Mouse (Mus musculus): Measurements from ENCODE around the gene Kcnn3.
A peak's percentile ranks its signal among the peaks of the same experiment; 100 is the strongest.

Gene Kcnn3

GRCm38 (mm10) chr3:89519894-89520293 is at the start of gene Kcnn3:
TSS of gene Kcnn3 (plus strand) at chr3:89520164.
- peak; percentile 89 to 94 for DNase-seq

DNA sequence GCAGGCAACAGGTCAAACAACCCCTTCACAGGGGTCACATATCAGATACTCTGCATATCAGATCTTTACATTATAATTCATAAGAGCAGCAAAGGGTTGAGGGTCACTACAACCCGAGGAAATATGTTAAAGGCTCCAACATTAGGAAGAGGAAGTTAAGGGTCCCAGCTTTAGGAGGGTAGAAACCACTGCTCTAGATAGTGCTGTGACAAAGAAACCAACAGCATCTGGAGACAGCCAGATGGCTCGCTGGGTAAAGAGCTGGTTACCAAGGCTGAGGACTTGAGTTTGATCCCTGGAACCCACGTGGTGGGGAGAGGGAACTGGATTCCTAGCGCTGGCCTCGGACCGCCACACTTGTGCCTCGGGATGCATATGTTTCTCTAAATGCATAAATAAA is 47.7 kb upstream of the Kcnn3 start:
- DNase-seq: no peak

DNA sequence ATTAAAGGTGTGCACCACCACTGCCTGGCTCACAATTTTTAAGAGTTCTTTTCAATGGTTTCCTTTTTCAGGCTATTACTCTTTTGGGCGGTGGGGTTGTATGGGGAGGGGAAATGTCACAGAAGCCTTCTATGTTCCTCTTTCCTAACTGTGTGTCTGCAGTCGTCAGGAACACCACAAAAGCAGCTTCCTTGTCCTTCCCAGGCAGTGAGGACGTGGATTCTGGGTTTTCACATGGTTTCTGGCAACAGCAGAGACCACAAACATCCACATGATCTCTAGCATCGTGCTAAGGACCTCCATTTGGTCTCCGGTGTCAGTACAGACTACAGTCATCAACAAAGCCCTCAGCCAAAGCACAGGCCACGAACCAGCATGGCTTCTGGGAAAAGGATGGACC is 46.1 kb upstream of the Kcnn3 start:
- no peak for DNase-seq

- DNase-seq: no peak
Measured at GRCm38 (mm10) chr3:89479055-89479454, 40.9 kb upstream of the Kcnn3 start.

DNA sequence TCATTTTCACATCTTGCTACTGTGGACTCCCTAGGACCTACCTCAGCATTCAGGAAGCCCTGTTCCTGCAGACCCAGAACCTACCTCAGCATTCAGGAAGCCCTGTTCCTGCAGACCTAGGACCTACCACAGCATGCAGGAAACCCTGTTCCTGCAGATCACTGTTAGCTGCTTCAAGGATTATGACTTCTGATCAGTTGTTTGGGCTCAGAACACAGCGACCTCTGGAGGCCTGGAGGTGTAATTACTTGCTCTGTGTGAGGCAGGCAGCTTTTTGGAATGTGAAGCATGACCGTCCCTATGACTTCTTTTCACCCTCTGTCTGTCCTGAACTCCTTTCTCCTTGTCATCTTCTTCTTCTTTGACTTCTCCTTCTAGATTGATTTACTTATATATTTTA is 38.5 kb upstream of the Kcnn3 start:
- DNase-seq: no peak

DNA sequence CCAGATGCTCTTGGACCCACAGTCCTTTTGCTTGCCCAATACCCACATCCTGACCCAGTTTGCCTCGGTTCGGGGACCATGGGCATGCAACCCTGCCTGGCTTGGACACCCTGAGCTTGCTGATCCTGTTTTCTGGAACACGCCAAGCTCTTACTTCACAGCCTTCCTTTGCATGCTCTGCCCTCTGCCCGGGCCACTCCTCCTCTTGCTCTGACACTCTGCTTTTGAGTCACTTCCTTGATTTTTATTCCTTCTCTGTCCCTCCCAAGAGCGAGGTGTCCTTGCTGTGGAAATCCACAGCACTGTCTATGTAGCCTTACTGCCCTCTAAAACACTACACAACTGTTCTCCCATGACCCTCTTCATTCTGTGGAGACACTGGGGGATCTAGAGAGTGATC is 37.7 kb upstream of the Kcnn3 start:
- DNase-seq: no peak

DNA sequence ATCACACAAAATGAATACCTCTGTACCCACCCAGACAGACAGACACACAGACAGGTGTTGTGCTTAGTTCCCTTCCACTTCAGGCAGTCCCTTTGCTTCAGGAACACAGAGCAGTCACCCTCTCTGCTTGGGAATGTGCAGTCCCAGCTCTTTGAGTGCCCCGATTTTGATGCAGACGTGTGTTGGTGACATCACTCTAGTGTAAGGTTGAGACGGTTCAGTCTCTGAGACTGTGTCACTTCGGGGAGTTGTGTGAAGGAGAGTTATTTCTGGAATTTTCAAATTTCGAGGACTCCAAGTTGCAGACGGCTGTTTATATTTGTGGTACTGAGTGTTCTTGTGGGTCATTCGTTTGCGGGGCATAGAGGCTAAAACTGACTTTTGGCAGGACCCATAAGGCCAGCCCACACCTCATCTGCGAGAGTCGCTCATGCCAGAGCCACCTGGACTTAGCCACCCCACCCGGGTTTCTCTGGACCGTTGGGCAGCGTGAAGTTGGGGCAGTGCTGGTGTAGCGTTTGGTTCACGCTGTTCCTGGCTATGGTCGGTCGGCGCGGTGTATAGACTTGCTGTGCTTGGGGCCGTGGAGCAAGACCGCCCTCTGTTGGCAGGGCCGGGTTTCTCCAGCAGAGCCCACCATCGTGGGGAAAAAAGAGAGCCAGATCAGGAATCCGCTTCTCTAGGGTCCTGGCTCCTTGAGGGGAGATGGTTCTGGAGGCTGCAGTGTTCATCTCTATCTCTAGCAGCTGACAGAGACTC is 35.0 kb upstream of the Kcnn3 start:
- DNase-seq: peak; percentile 82 to 86

GRCm38 (mm10) chr3:89486111-89486510 is 33.9 kb upstream of the Kcnn3 start:
- peak; percentile 37 to 42 for DNase-seq

DNA sequence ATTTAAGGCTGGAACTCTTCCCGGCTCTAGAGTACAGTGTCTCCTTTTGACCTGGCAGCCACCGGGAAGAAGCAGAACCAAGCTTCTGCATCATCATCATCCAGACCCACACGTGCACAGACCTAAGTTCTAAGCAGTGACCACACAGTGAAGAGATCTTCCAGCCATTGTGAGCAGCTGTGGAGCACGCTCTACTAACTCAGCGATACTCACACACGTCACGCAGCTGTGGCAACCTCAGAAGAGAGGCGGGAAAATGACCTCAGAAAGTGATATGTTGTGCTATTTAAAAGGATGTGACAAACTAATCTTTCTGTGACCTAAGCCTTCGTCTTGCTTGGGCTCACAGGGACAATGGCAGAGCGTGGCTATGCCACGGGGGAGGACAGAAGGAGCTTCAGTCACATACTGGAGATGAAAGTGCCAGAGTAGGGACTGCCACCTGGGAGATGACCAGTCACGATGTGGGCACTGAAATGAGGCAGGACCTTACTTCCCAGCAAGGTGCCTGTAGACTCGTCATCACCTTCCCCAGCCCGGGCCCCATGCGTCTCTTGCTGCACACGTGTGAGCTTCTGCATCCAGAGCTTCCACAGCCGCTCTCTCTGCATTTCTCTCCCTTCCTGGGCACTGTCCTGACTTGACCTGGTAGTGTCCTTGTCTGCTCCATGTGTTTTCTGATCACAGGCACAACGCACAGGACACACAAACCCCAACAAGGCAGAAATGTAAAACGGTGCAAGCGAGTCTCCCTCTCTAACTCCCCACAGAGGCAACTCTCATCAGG is 32.9 kb upstream of the Kcnn3 start:
- no peak for DNase-seq

GRCm38 (mm10) chr3:89490790-89491189 is 29.2 kb upstream of the Kcnn3 start:
- DNase-seq: no peak

DNA sequence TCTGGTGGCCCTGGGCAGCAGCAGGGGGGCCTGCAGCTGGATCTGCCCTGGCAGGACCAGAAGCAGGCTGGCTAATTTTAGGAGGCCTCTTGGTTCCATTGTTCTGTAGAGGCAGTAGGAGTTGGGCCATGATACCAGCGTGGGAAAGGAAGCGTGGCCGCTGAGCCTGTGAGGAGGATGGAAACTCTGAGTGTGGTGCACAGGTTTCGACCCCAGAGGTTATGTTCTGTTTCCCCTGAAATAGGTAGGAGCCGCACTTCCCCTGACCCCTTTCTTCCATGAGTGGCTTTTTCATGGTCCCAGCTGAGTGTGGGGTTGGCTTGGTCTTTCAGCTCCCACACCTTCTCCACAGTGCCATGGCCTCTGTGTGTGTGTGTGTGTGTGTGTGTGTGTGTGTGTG is 28.4 kb upstream of the Kcnn3 start:
- no peak for DNase-seq

DNA sequence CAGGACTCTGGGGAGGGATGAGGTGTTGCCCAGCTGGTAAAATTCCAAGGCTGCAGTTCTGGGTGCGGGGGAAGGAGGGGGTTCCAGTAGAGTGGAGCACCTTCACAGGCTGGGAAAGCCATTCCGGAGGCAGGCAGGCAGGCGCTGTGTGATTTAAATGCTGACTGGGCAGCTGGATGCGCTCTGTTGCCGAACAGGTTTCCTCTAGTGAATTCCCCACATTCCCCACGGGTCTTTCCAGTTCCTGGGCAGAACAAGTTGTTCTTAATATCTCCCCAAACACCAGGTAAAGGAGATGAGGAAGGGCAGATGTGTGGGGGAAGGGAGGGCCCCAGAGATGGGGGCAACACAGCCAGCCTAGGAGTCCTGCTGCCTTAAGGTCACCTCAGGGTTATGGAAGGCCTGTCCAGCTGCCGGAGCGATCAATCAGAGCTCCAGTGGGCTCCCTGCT is 27.2 kb upstream of the Kcnn3 start:
- no peak for DNase-seq

- no peak for DNase-seq
Measured at GRCm38 (mm10) chr3:89494630-89495029, 25.3 kb upstream of the Kcnn3 start.

- no peak for DNase-seq
Measured at GRCm38 (mm10) chr3:89496366-89496765, 23.6 kb upstream of the Kcnn3 start.

DNA sequence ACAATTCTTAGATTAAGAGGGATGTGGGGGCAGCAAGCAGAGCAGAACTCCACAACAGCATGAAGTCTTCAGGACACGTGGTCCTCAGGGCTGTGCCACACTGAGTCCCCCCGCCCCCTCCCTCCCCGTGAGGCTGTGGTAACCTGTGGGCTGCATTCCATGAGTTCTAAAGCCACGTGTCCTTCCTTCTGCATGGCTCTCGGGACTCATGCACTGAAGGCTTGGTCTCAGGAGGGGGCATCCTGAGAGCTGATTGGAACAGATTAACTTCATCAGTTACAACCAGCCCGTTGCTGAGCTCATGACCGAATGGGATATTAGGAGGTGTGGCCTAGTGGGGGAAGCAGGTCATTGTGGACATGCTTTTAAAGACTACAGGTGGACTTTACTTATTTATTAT is 20.3 kb upstream of the Kcnn3 start:
- no peak for DNase-seq

DNA sequence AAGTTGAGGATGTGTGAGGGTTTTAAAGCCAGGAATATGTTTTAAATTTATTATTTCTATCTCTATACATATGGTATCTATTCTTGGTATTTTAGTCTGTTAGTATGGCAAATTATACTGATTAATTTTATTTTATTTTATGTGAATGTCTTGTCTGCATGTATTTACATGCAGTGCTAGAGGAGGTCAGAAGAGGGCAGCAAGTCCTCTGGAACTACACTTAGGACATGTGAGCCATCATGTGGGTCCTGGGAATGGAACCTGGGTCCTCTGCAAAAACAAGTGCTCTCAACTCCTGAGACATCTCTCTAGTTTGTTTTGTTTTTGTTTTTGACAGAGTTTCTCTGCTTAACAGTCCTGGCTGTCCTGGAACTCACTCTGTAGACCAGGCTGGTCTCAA is 18.5 kb upstream of the Kcnn3 start:
- DNase-seq: no peak

- no peak for DNase-seq
Measured at GRCm38 (mm10) chr3:89502551-89502950, 17.4 kb upstream of the Kcnn3 start.

DNA sequence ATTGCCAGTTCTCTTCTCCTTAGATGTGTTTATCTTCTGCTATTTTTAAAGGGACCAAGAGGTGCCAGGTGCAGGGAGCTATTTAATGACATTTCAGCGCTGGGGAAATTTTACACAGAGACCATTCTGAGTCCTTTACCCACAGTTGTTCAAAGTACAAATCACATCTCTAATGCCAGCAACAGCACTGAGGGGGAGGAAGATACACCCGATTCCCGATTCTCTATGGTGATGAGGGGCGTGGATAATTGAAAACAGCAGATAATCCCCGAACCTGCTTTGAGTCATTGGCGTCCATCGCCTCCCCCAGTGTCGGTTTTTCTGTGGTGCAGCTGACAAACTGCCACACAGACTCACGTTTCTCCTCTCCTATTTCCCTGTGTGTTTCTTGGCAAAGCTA is 11.9 kb upstream of the Kcnn3 start:
- no peak for DNase-seq

DNA sequence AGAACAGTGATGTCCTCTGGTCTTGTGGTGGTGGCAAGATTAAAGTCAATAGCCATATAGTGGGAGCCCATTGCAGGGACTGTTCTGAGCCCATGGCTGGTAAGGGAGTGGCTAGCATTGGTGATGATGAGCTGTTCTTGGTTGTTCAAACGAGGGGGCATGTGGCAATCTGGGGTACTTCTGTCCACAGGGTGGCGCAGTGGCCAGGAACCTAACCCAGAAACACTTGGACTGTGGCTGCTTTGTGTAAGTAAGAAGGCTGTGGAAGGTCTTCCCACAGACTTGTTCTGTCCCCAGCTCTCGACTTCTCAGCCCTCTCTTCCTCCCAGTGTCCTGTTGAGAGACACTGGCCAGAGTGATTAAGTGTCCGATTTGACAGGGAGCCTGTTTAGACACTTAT is 9.0 kb upstream of the Kcnn3 start:
- peak; percentile 85 to 88 for DNase-seq

GRCm38 (mm10) chr3:89511400-89511799 is 8.6 kb upstream of the Kcnn3 start:
- peak; percentile 42 to 51 for DNase-seq

- peak; percentile 61 to 72 for DNase-seq
Measured at GRCm38 (mm10) chr3:89512225-89512624, 7.7 kb upstream of the Kcnn3 start.

DNA sequence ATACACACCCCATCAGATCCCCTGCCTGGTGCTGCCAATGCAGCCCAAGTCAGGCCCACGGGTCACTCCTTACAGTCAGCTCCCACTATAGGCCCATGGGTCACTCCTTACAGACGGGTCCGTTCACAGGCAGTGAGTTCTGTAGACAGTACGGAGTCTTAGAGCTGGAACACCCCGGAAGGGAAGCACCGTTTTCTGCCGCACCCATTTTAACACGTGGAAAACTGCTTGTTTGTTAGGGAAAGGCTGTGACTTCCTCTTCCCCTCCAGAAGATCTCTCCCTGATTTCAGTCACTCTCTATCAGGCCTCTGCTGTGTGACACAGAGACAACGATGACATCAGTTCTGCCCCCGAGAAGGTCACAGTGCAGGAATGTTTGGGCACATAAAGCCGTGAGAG is 4.5 kb upstream of the Kcnn3 start:
- DNase-seq: no peak

DNA sequence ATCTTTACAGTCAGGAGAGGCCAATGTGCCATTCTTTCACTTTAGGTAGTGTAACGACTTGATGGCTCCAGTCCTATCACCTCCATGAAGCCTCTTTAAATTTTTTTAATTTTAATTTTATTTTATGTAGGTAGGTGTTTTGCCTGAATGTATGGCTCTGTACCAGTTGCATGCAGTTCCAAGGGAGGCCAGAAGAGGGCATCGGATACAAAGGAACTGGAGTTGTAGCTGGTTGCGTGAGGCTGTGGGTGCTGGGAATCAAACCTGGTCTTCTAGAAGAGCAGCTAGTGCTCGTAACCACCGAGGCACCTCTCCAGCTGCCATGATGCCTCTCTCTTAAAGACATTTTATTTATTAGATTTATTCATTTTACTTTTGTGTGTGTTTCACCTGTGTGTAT is 3.6 kb upstream of the Kcnn3 start:
- no peak for DNase-seq
